In genomic region chr4:138282834-138283233, GRCm38 (mm10) we compare ENCODE assay signal across 8 mouse cellular contexts. TPM values are rescaled to one million over a fixed set of nuclear protein-coding genes. Genes with fewer than 3 reads are reported as not detected.
DNase-seq lines count a peak whose midpoint lies in the region; ATAC-seq and TF ChIP-seq lines count a peak whose summit lies in the region.

No protein-coding gene starts in this region.

- peak; percentile 40; the same call in 1 of the 2 replicates for ATAC-seq in hindbrain, embryonic 11.5 days (ENCODE audit: low FRiP score)
- ATAC-seq in hindbrain, embryonic 12.5 days (ENCODE audit: low FRiP score): no peak
- peak; percentile 45; the same call in 1 of the 2 replicates for ATAC-seq in forebrain, embryonic 13.5 days
- ATAC-seq in hindbrain, postnatal 0 days: peak; percentile 85

- no peaks in the 10 kb centered on the region for H3K4me1 ChIP-seq in hindbrain, embryonic 11.5 days (replicated peaks; ENCODE audit: control insufficient read depth, insufficient read depth, low read length)
- no peaks in the 10 kb centered on the region for H3K4me1 ChIP-seq in hindbrain, embryonic 12.5 days
- no peaks in the 10 kb centered on the region for H3K4me1 ChIP-seq in forebrain, embryonic 13.5 days
- H3K4me1 ChIP-seq in hindbrain, postnatal 0 days (ENCODE audit: insufficient read depth, low read length): no peaks in the 10 kb centered on the region
- peaks cover 31% of the 10 kb centered on the region for H3K4me1 ChIP-seq in megakaryocyte, embryonic 14.5 days

- no peaks in the 10 kb centered on the region for H3K36me3 ChIP-seq in hindbrain, embryonic 11.5 days (ENCODE audit: control insufficient read depth, insufficient read depth, low read length)
- no peaks in the 10 kb centered on the region for H3K36me3 ChIP-seq in hindbrain, embryonic 12.5 days
- H3K36me3 ChIP-seq in forebrain, embryonic 13.5 days (ENCODE audit: poor library complexity, severe bottlenecking): no peaks in the 10 kb centered on the region
- H3K36me3 ChIP-seq in hindbrain, postnatal 0 days (ENCODE audit: insufficient read depth, low read length): no peaks in the 10 kb centered on the region
- H3K36me3 ChIP-seq in megakaryocyte, embryonic 14.5 days (replicated peaks; ENCODE audit: low read length): no peaks in the 10 kb centered on the region

- no peak overlapping the region for H3K27ac ChIP-seq in hindbrain, embryonic 11.5 days (ENCODE audit: low read depth, low read length)
- H3K27ac ChIP-seq in hindbrain, embryonic 12.5 days: no peak overlapping the region
- no peak overlapping the region for H3K27ac ChIP-seq in forebrain, embryonic 13.5 days
- H3K27ac ChIP-seq in hindbrain, postnatal 0 days: no peak overlapping the region

- 26% methylated on average over 4 of the region's 4 CpGs for WGBS in hindbrain, embryonic 11.5 days
- 31% methylated on average over 4 of the region's 4 CpGs for WGBS in hindbrain, embryonic 12.5 days
- 30% methylated on average over 4 of the region's 4 CpGs for WGBS in forebrain, embryonic 13.5 days
- 21% methylated on average over 4 of the region's 4 CpGs for WGBS in hindbrain, postnatal 0 days

- no peak overlapping the region for H3K4me3 ChIP-seq in hindbrain, embryonic 11.5 days (ENCODE audit: low read depth, low read length)
- no peak overlapping the region for H3K4me3 ChIP-seq in hindbrain, embryonic 12.5 days
- no peak overlapping the region for H3K4me3 ChIP-seq in forebrain, embryonic 13.5 days
- no peak overlapping the region for H3K4me3 ChIP-seq in hindbrain, postnatal 0 days (ENCODE audit: low read length)
- H3K4me3 ChIP-seq in megakaryocyte, embryonic 14.5 days (replicated peaks): peak overlapping the region; percentile 2

- no peaks in the 10 kb centered on the region for H3K9me3 ChIP-seq in hindbrain, embryonic 11.5 days (ENCODE audit: control insufficient read depth, low read length)
- no peaks in the 10 kb centered on the region for H3K9me3 ChIP-seq in hindbrain, embryonic 12.5 days (replicated peaks)
- no peaks in the 10 kb centered on the region for H3K9me3 ChIP-seq in forebrain, embryonic 13.5 days (replicated peaks)
- no peaks in the 10 kb centered on the region for H3K9me3 ChIP-seq in hindbrain, postnatal 0 days (ENCODE audit: low read length)
- H3K9me3 ChIP-seq in megakaryocyte, embryonic 14.5 days: peaks cover 7% of the 10 kb centered on the region

- DNase-seq in hindbrain, embryonic 11.5 days (ENCODE audit: low spot score): peak; percentile 82
- peak; percentile 86 for DNase-seq in c-Kit-positive CD71-positive TER-119-negative erythroid progenitor cells, embryonic 14.5 days (ENCODE audit: low read depth)
- peak; percentile 92 for DNase-seq in hindbrain, postnatal 0 days (ENCODE audit: low spot score)
- DNase-seq in left cerebral cortex, adult 18-20 months (ENCODE audit: low spot score in 2 of 2): peak; percentile 58 to 67
- peak; percentile 77 for DNase-seq in skeletal muscle tissue, adult 2 months (ENCODE audit: low read depth, low spot score)

- H3K9ac ChIP-seq in hindbrain, embryonic 11.5 days (ENCODE audit: low read depth, low read length): no peak overlapping the region
- H3K9ac ChIP-seq in hindbrain, embryonic 12.5 days: no peak overlapping the region
- H3K9ac ChIP-seq in forebrain, embryonic 13.5 days: no peak overlapping the region
- no peak overlapping the region for H3K9ac ChIP-seq in hindbrain, postnatal 0 days (replicated peaks; ENCODE audit: low read length)

- H3K4me2 ChIP-seq in hindbrain, embryonic 11.5 days (replicated peaks; ENCODE audit: low read depth, low read length): no peak overlapping the region
- H3K4me2 ChIP-seq in hindbrain, embryonic 12.5 days (replicated peaks): no peak overlapping the region
- no peak overlapping the region for H3K4me2 ChIP-seq in forebrain, embryonic 13.5 days
- H3K4me2 ChIP-seq in hindbrain, postnatal 0 days (ENCODE audit: low read depth, low read length): no peak overlapping the region

- peak; percentile 100 for TF ChIP-seq CTCF in hindbrain, postnatal 0 days (IDR thresholded peaks at IDR 0.05; ENCODE audit: low read depth)

- H3K27me3 ChIP-seq in hindbrain, embryonic 11.5 days (ENCODE audit: control insufficient read depth, insufficient read depth, low read length): no peaks in the 10 kb centered on the region
- H3K27me3 ChIP-seq in hindbrain, embryonic 12.5 days: peaks cover 6% of the 10 kb centered on the region; the same call in 1 of the 2 replicates
- 0 out of 2 replicates have a peak, but pooled peaks cover 3% of the 10 kb centered on the region for H3K27me3 ChIP-seq in forebrain, embryonic 13.5 days
- no peaks in the 10 kb centered on the region for H3K27me3 ChIP-seq in hindbrain, postnatal 0 days (ENCODE audit: insufficient read depth, low read length)
- H3K27me3 ChIP-seq in megakaryocyte, embryonic 14.5 days (replicated peaks): peaks cover 45% of the 10 kb centered on the region

RNA-seq across cellular contexts. Expression of gene Ddost, which starts 21.7 kb away (rescaled TPM):
- 214 and 227 TPM in 2 replicates for polyA plus RNA-seq in hindbrain, embryonic 11.5 days (2014; fragmentation: Nextera tagmentation; extraction: Ambion mirVana)
- polyA plus RNA-seq in hindbrain, embryonic 12.5 days (2016; fragmentation: Nextera tagmentation; extraction: Ambion mirVana): 243 and 250 TPM in 2 replicates
- polyA plus RNA-seq in forebrain, embryonic 13.5 days (2015; fragmentation: Nextera tagmentation; extraction: Ambion mirVana): 176 and 192 TPM in 2 replicates
- 232 and 241 TPM in 2 replicates for total RNA-seq in hindbrain, postnatal 0 days (2014; rRNA removed)
- polyA plus RNA-seq in hindbrain, postnatal 0 days (2015; fragmentation: Nextera tagmentation; extraction: Ambion mirVana): 216 and 218 TPM in 2 replicates
- 10 to 100 TPM; 93.2 to 93.8 TPM for total RNA-seq in left cerebral cortex, adult 18-20 months (2021)
- 151 and 161 TPM in 2 replicates for polyA plus RNA-seq in megakaryocyte, embryonic 14.5 days (2012; ENCODE audit: insufficient read depth, low replicate concordance)

RNA-seq across cellular contexts. Expression of gene Kif17, which starts 32.6 kb away (rescaled TPM):
- polyA plus RNA-seq in hindbrain, embryonic 11.5 days (2014; fragmentation: Nextera tagmentation; extraction: Ambion mirVana): 0.25 and 0.31 TPM in 2 replicates
- polyA plus RNA-seq in hindbrain, embryonic 12.5 days (2016; fragmentation: Nextera tagmentation; extraction: Ambion mirVana): 1.4 and 1.5 TPM in 2 replicates
- polyA plus RNA-seq in forebrain, embryonic 13.5 days (2015; fragmentation: Nextera tagmentation; extraction: Ambion mirVana): 0.59 and 0.77 TPM in 2 replicates
- total RNA-seq in hindbrain, postnatal 0 days (2014; rRNA removed): 4.1 and 6.0 TPM in 2 replicates
- 5.1 and 5.3 TPM in 2 replicates for polyA plus RNA-seq in hindbrain, postnatal 0 days (2015; fragmentation: Nextera tagmentation; extraction: Ambion mirVana)
- 10 to 100 TPM; 28.8 to 33.0 TPM for total RNA-seq in left cerebral cortex, adult 18-20 months (2021)
- 1.4 and 1.7 TPM in 2 replicates for polyA plus RNA-seq in megakaryocyte, embryonic 14.5 days (2012; ENCODE audit: insufficient read depth, low replicate concordance)

RNA-seq across cellular contexts. Expression of gene Sh2d5, which starts 32.6 kb away (rescaled TPM):
- 1.8 and 2.9 TPM in 2 replicates for polyA plus RNA-seq in hindbrain, embryonic 11.5 days (2014; fragmentation: Nextera tagmentation; extraction: Ambion mirVana)
- polyA plus RNA-seq in hindbrain, embryonic 12.5 days (2016; fragmentation: Nextera tagmentation; extraction: Ambion mirVana): 5.3 and 5.4 TPM in 2 replicates
- polyA plus RNA-seq in forebrain, embryonic 13.5 days (2015; fragmentation: Nextera tagmentation; extraction: Ambion mirVana): 2.5 and 3.0 TPM in 2 replicates
- 25.4 and 45.8 TPM in 2 replicates for total RNA-seq in hindbrain, postnatal 0 days (2014; rRNA removed)
- 13.4 and 14.7 TPM in 2 replicates for polyA plus RNA-seq in hindbrain, postnatal 0 days (2015; fragmentation: Nextera tagmentation; extraction: Ambion mirVana)
- total RNA-seq in left cerebral cortex, adult 18-20 months (2021): 10 to 100 TPM; 71.7 to 83.2 TPM
- polyA plus RNA-seq in megakaryocyte, embryonic 14.5 days (2012; ENCODE audit: insufficient read depth, low replicate concordance): 11.4 and 15.9 TPM in 2 replicates

RNA-seq across cellular contexts. Expression of gene Pink1, which starts 43.3 kb away (rescaled TPM):
- polyA plus RNA-seq in hindbrain, embryonic 11.5 days (2014; fragmentation: Nextera tagmentation; extraction: Ambion mirVana): 19.9 and 24.5 TPM in 2 replicates
- polyA plus RNA-seq in hindbrain, embryonic 12.5 days (2016; fragmentation: Nextera tagmentation; extraction: Ambion mirVana): 79.8 and 81.0 TPM in 2 replicates
- 62.4 and 64.2 TPM in 2 replicates for polyA plus RNA-seq in forebrain, embryonic 13.5 days (2015; fragmentation: Nextera tagmentation; extraction: Ambion mirVana)
- 288 and 303 TPM in 2 replicates for total RNA-seq in hindbrain, postnatal 0 days (2014; rRNA removed)
- 143 and 144 TPM in 2 replicates for polyA plus RNA-seq in hindbrain, postnatal 0 days (2015; fragmentation: Nextera tagmentation; extraction: Ambion mirVana)
- 100 to 1,000 TPM; 347 to 376 TPM for total RNA-seq in left cerebral cortex, adult 18-20 months (2021)
- 11.2 and 33.2 TPM in 2 replicates for polyA plus RNA-seq in megakaryocyte, embryonic 14.5 days (2012; ENCODE audit: insufficient read depth, low replicate concordance)
